Comparison of ENCODE assay signal across 15 mouse cellular contexts in genomic region chr3:27652451-27653011, GRCm38 (mm10). TPM values are rescaled to one million over a fixed set of nuclear protein-coding genes. Genes with fewer than 3 reads are reported as not detected.
DNase-seq lines count a peak whose midpoint lies in the region; ATAC-seq and TF ChIP-seq lines count a peak whose summit lies in the region.
"Had no signal": no experiment of that assay in that cellular context is flagged by ENCODE, and none has a peak within 500 bp of the region (broad histone marks: within the 10 kb centered on the region; RNA-seq: fewer than 3 reads in every experiment).

No protein-coding gene starts in this region.

- H3K9ac ChIP-seq in kidney, embryonic 15.5 days, result no peak overlapping the region
- no peak overlapping the region for H3K9ac ChIP-seq in embryonic facial prominence, embryonic 14.5 days (ENCODE audit: low read depth, low read length)
- H3K9ac ChIP-seq: forebrain, embryonic 15.5 days; liver, embryonic 15.5 days had no signal

- DNase-seq in frontal cortex, postnatal 14 days (ENCODE audit: low spot score in 2 of 2), result no peak
- no peak for DNase-seq in kidney, adult 2 months
- DNase-seq in embryonic facial prominence, embryonic 14.5 days (ENCODE audit: low spot score), result no peak
- no peak for DNase-seq in T-cell, adult 2 months (ENCODE audit: low spot score)
- no peak for DNase-seq in neural tube, embryonic 10.5 days (ENCODE audit: extremely low spot score, low spot score)
- DNase-seq: adrenal gland, postnatal 25 days; B cell, adult 2 months; cerebellum, adult 11 months had no signal

- H3K4me1 ChIP-seq in kidney, embryonic 15.5 days, result peaks cover 76% of the 10 kb centered on the region
- H3K4me1 ChIP-seq in kidney, adult 2 months (ENCODE audit: control insufficient read depth, insufficient read depth, low read length), result peaks cover 15% of the 10 kb centered on the region
- H3K4me1 ChIP-seq in embryonic facial prominence, embryonic 14.5 days (ENCODE audit: control insufficient read depth, insufficient read depth, low read length), result peaks cover 60% of the 10 kb centered on the region

- TF ChIP-seq POLR2A in kidney, adult 2 months (IDR thresholded peaks at IDR 0.05; ENCODE audit: low read depth, low read length), result no peak

- H3K27me3 ChIP-seq in kidney, embryonic 15.5 days, result no peaks in the 10 kb centered on the region
- H3K27me3 ChIP-seq in kidney, adult 2 months (replicated peaks; ENCODE audit: control insufficient read depth, insufficient read depth, low read length), result no peaks in the 10 kb centered on the region
- H3K27me3 ChIP-seq in embryonic facial prominence, embryonic 14.5 days (replicated peaks; ENCODE audit: control insufficient read depth, insufficient read depth, low read length), result no peaks in the 10 kb centered on the region
- H3K27me3 ChIP-seq: forebrain, embryonic 15.5 days; liver, embryonic 15.5 days had no signal

- TF ChIP-seq CTCF in kidney, adult 2 months (conservative IDR thresholded peaks at IDR 0.05; ENCODE audit: insufficient read depth, insufficient read length, low read depth, low read length), result no peak

- H3K36me3 ChIP-seq in kidney, embryonic 15.5 days, result peaks cover under 1% of the 10 kb centered on the region; the same call in 1 of the 2 replicates
- H3K36me3 ChIP-seq in kidney, adult 2 months (ENCODE audit: control insufficient read depth, insufficient read depth, low read length), result no peaks in the 10 kb centered on the region
- H3K36me3 ChIP-seq in embryonic facial prominence, embryonic 14.5 days (ENCODE audit: control insufficient read depth, insufficient read depth, low read length), result no peaks in the 10 kb centered on the region; the same call in 1 of the 2 replicates
- H3K36me3 ChIP-seq: forebrain, embryonic 15.5 days; liver, embryonic 15.5 days had no signal

- no peak overlapping the region for H3K4me3 ChIP-seq in kidney, embryonic 15.5 days (replicated peaks)
- H3K4me3 ChIP-seq in kidney, adult 2 months (ENCODE audit: insufficient read depth, low read depth, low read length), result no peak overlapping the region
- no peak overlapping the region for H3K4me3 ChIP-seq in embryonic facial prominence, embryonic 14.5 days (ENCODE audit: low read depth, low read length)
- H3K4me3 ChIP-seq: forebrain, embryonic 15.5 days; liver, embryonic 15.5 days had no signal

- no peak overlapping the region for H3K4me2 ChIP-seq in kidney, embryonic 15.5 days
- no peak overlapping the region for H3K4me2 ChIP-seq in embryonic facial prominence, embryonic 14.5 days (ENCODE audit: low read depth, low read length)
- H3K4me2 ChIP-seq: forebrain, embryonic 15.5 days; liver, embryonic 15.5 days had no signal

- ATAC-seq in frontal cortex, adult (ENCODE audit: low TSS enrichment), result peak; percentile 36; the same call in 1 of the 2 replicates
- no peak for ATAC-seq in kidney, embryonic 15.5 days (replicated peaks; ENCODE audit: low FRiP score)
- ATAC-seq in embryonic facial prominence, embryonic 14.5 days (ENCODE audit: low read depth), result no peak; the same call in 1 of the 2 replicates
- ATAC-seq in megakaryocyte progenitor cell, adult 5-6 weeks (replicated peaks; ENCODE audit: poor library complexity), result peak; percentile 31; the same call in 1 of the 2 replicates
- ATAC-seq: forebrain, embryonic 15.5 days; midbrain, embryonic 16.5 days had no signal

- peak overlapping the region; percentile 42; the same call in 1 of the 2 replicates for H3K27ac ChIP-seq in kidney, embryonic 15.5 days
- no peak overlapping the region for H3K27ac ChIP-seq in kidney, adult 2 months (ENCODE audit: insufficient read depth, low read depth, low read length)
- peak overlapping the region; percentile 19; the same call in 1 of the 2 replicates for H3K27ac ChIP-seq in embryonic facial prominence, embryonic 14.5 days (replicated peaks; ENCODE audit: low read depth, low read length)
- H3K27ac ChIP-seq: liver, embryonic 15.5 days had no signal

- 71% methylated on average over 9 of the region's 9 CpGs for WGBS in kidney, embryonic 15.5 days
- 74% methylated on average over 9 of the region's 9 CpGs for WGBS in kidney, adult 2 months
- 63% methylated on average over 9 of the region's 9 CpGs for WGBS in embryonic facial prominence, embryonic 14.5 days

- no peaks in the 10 kb centered on the region for H3K9me3 ChIP-seq in kidney, embryonic 15.5 days (replicated peaks)
- no peaks in the 10 kb centered on the region for H3K9me3 ChIP-seq in embryonic facial prominence, embryonic 14.5 days (ENCODE audit: control insufficient read depth, low read length)
- H3K9me3 ChIP-seq: forebrain, embryonic 15.5 days; liver, embryonic 15.5 days had no signal

RNA-seq across cellular contexts. Expression of gene Fndc3b, which starts 58.6 kb away (rescaled TPM):
- polyA plus RNA-seq in kidney, embryonic 15.5 days (2015; fragmentation: Nextera tagmentation; extraction: Ambion mirVana), result 27.9 and 32.8 TPM in 2 replicates
- polyA plus RNA-seq in kidney, adult 2 months (2012; rRNA removed), result 12.1 and 14.2 TPM in 2 replicates
- 43.2 and 44.3 TPM in 2 replicates for polyA plus RNA-seq in embryonic facial prominence, embryonic 14.5 days (2014; fragmentation: Nextera tagmentation; extraction: Ambion mirVana)
- 37.6 and 40.6 TPM in 2 replicates for total RNA-seq in megakaryocyte progenitor cell, adult 5-6 weeks (2015)
- total RNA-seq in megakaryocyte progenitor cell, adult 5-6 weeks (2017), result 14.2 and 15.0 TPM in 2 replicates
- total RNA-seq: MEL had no signal

Comparison
In these comparisons a context has a peak if more than half of its experiments do, and no peak if none do; other contexts are left out.
1. ATAC-seq: peak in frontal cortex, adult (single experiment) and megakaryocyte progenitor cell, adult 5-6 weeks (single experiment); none in kidney, embryonic 15.5 days (single experiment) and embryonic facial prominence, embryonic 14.5 days (single experiment).